Mouse (Mus musculus): ENCODE results near the gene Ptprk. TPM values are rescaled to one million over a fixed set of nuclear protein-coding genes. Genes with fewer than 3 reads are reported as not detected.

Gene Ptprk
- polyA plus RNA-seq, 1 experiment from 2014 or later, result 39.3 TPM

- 83% methylated on average over 2 of the region's 2 CpGs for WGBS
- Histone ChIP-seq H3K9ac (replicated peaks; ENCODE audit: low read depth, low read length) (no peak overlapping the region), H3K36me3 (ENCODE audit: control insufficient read depth, insufficient read depth, low read length) (no peaks in the 10 kb centered on the region), H3K9me3 (ENCODE audit: control insufficient read depth, low read length) (no peaks in the 10 kb centered on the region), H3K4me1 (ENCODE audit: control insufficient read depth, insufficient read depth, low read length) (no peaks in the 10 kb centered on the region), H3K4me2 (ENCODE audit: low read depth, low read length) (no peak overlapping the region), H3K4me3 (ENCODE audit: low read depth, low read length) (no peak overlapping the region), H3K27me3 (ENCODE audit: control insufficient read depth, insufficient read depth, low read length) (no peaks in the 10 kb centered on the region), H3K27ac (ENCODE audit: low read depth, low read length) (no peak overlapping the region)
- no peak for ATAC-seq (ENCODE audit: low read depth)
Measured at GRCm38 (mm10) chr10:28322995-28323394, 248.4 kb downstream of the Ptprk start.

- no peaks in the 10 kb centered on the region for H3K9me3 ChIP-seq (ENCODE audit: control insufficient read depth, low read length)
- H3K27me3 ChIP-seq (ENCODE audit: control insufficient read depth, insufficient read depth, low read length), result no peaks in the 10 kb centered on the region
- H3K27ac ChIP-seq (ENCODE audit: low read depth, low read length), result no peak overlapping the region
- no peak for ATAC-seq (ENCODE audit: low read depth)
- H3K4me3 ChIP-seq (ENCODE audit: low read depth, low read length), result no peak overlapping the region
- 91% methylated on average over 5 of the region's 5 CpGs for WGBS
- H3K36me3 ChIP-seq (ENCODE audit: control insufficient read depth, insufficient read depth, low read length), result no peaks in the 10 kb centered on the region
- H3K4me2 ChIP-seq (ENCODE audit: low read depth, low read length), result no peak overlapping the region
- no peaks in the 10 kb centered on the region for H3K4me1 ChIP-seq (ENCODE audit: control insufficient read depth, insufficient read depth, low read length)
- H3K9ac ChIP-seq (replicated peaks; ENCODE audit: low read depth, low read length), result no peak overlapping the region
Measured at GRCm38 (mm10) chr10:28335232-28335631, 260.6 kb downstream of the Ptprk start.

GRCm38 (mm10) chr10:28338536-28338935 is 263.9 kb downstream of the Ptprk start:
- no peak overlapping the region for H3K27ac ChIP-seq (ENCODE audit: low read depth, low read length)
- 34% methylated on average over 5 of the region's 5 CpGs for WGBS
- no peaks in the 10 kb centered on the region for H3K36me3 ChIP-seq (ENCODE audit: control insufficient read depth, insufficient read depth, low read length)
- no peak overlapping the region for H3K4me2 ChIP-seq (ENCODE audit: low read depth, low read length)
- no peaks in the 10 kb centered on the region for H3K27me3 ChIP-seq (ENCODE audit: control insufficient read depth, insufficient read depth, low read length)
- H3K4me1 ChIP-seq (ENCODE audit: control insufficient read depth, insufficient read depth, low read length), result no peaks in the 10 kb centered on the region
- ATAC-seq (ENCODE audit: low read depth), result peak; percentile 41; the same call in 1 of the 2 replicates
- H3K9ac ChIP-seq (replicated peaks; ENCODE audit: low read depth, low read length), result no peak overlapping the region
- H3K9me3 ChIP-seq (ENCODE audit: control insufficient read depth, low read length), result no peaks in the 10 kb centered on the region
- no peak overlapping the region for H3K4me3 ChIP-seq (ENCODE audit: low read depth, low read length)

GRCm38 (mm10) chr10:28345196-28345681 is 270.6 kb downstream of the Ptprk start:
- no peak overlapping the region for H3K9ac ChIP-seq (replicated peaks; ENCODE audit: low read depth, low read length)
- no peaks in the 10 kb centered on the region for H3K36me3 ChIP-seq (ENCODE audit: control insufficient read depth, insufficient read depth, low read length)
- no peak overlapping the region for H3K27ac ChIP-seq (ENCODE audit: low read depth, low read length)
- H3K4me2 ChIP-seq (ENCODE audit: low read depth, low read length), result no peak overlapping the region
- peak; percentile 70 for ATAC-seq (ENCODE audit: low read depth)
- no peaks in the 10 kb centered on the region for H3K4me1 ChIP-seq (ENCODE audit: control insufficient read depth, insufficient read depth, low read length)
- H3K4me3 ChIP-seq (ENCODE audit: low read depth, low read length), result no peak overlapping the region
- WGBS, result 63% methylated on average over 8 of the region's 8 CpGs
- H3K9me3 ChIP-seq (ENCODE audit: control insufficient read depth, low read length), result no peaks in the 10 kb centered on the region
- no peaks in the 10 kb centered on the region for H3K27me3 ChIP-seq (ENCODE audit: control insufficient read depth, insufficient read depth, low read length)

GRCm38 (mm10) chr10:28365291-28365690 is 290.7 kb downstream of the Ptprk start:
- Histone ChIP-seq H3K4me1 (ENCODE audit: control insufficient read depth, insufficient read depth, low read length) (no peaks in the 10 kb centered on the region), H3K4me3 (ENCODE audit: low read depth, low read length) (no peak overlapping the region), H3K4me2 (ENCODE audit: low read depth, low read length) (no peak overlapping the region), H3K36me3 (ENCODE audit: control insufficient read depth, insufficient read depth, low read length) (no peaks in the 10 kb centered on the region), H3K9me3 (ENCODE audit: control insufficient read depth, low read length) (no peaks in the 10 kb centered on the region), H3K9ac (replicated peaks; ENCODE audit: low read depth, low read length) (no peak overlapping the region), H3K27me3 (ENCODE audit: control insufficient read depth, insufficient read depth, low read length) (no peaks in the 10 kb centered on the region), H3K27ac (ENCODE audit: low read depth, low read length) (no peak overlapping the region)
- 68% methylated on average over 6 of the region's 6 CpGs for WGBS
- ATAC-seq (ENCODE audit: low read depth), result no peak

- ATAC-seq (ENCODE audit: low read depth), result peak; percentile 66
- WGBS, result 70% methylated on average over 5 of the region's 5 CpGs
- Histone ChIP-seq H3K27me3 (ENCODE audit: control insufficient read depth, insufficient read depth, low read length) (no peaks in the 10 kb centered on the region), H3K9me3 (ENCODE audit: control insufficient read depth, low read length) (no peaks in the 10 kb centered on the region), H3K4me3 (ENCODE audit: low read depth, low read length) (no peak overlapping the region), H3K36me3 (ENCODE audit: control insufficient read depth, insufficient read depth, low read length) (no peaks in the 10 kb centered on the region), H3K4me1 (ENCODE audit: control insufficient read depth, insufficient read depth, low read length) (no peaks in the 10 kb centered on the region), H3K4me2 (ENCODE audit: low read depth, low read length) (no peak overlapping the region), H3K27ac (ENCODE audit: low read depth, low read length) (no peak overlapping the region), H3K9ac (replicated peaks; ENCODE audit: low read depth, low read length) (no peak overlapping the region)
Measured at GRCm38 (mm10) chr10:28366065-28366677, 291.6 kb downstream of the Ptprk start.

GRCm38 (mm10) chr10:28369808-28370207 is 295.2 kb downstream of the Ptprk start:
- no peak overlapping the region for H3K4me2 ChIP-seq (ENCODE audit: low read depth, low read length)
- no peak overlapping the region for H3K27ac ChIP-seq (ENCODE audit: low read depth, low read length)
- no peak for ATAC-seq (ENCODE audit: low read depth)
- H3K27me3 ChIP-seq (ENCODE audit: control insufficient read depth, insufficient read depth, low read length), result no peaks in the 10 kb centered on the region
- H3K4me1 ChIP-seq (ENCODE audit: control insufficient read depth, insufficient read depth, low read length), result no peaks in the 10 kb centered on the region
- H3K9me3 ChIP-seq (ENCODE audit: control insufficient read depth, low read length), result no peaks in the 10 kb centered on the region
- H3K4me3 ChIP-seq (ENCODE audit: low read depth, low read length), result no peak overlapping the region
- no peak overlapping the region for H3K9ac ChIP-seq (replicated peaks; ENCODE audit: low read depth, low read length)
- WGBS, result 86% methylated on average over 2 of the region's 2 CpGs
- H3K36me3 ChIP-seq (ENCODE audit: control insufficient read depth, insufficient read depth, low read length), result no peaks in the 10 kb centered on the region

- Histone ChIP-seq H3K4me2 (ENCODE audit: low read depth, low read length) (no peak overlapping the region), H3K27ac (ENCODE audit: low read depth, low read length) (no peak overlapping the region), H3K36me3 (ENCODE audit: control insufficient read depth, insufficient read depth, low read length) (no peaks in the 10 kb centered on the region), H3K9me3 (ENCODE audit: control insufficient read depth, low read length) (no peaks in the 10 kb centered on the region), H3K9ac (replicated peaks; ENCODE audit: low read depth, low read length) (no peak overlapping the region), H3K4me3 (ENCODE audit: low read depth, low read length) (no peak overlapping the region), H3K27me3 (ENCODE audit: control insufficient read depth, insufficient read depth, low read length) (no peaks in the 10 kb centered on the region), H3K4me1 (ENCODE audit: control insufficient read depth, insufficient read depth, low read length) (no peaks in the 10 kb centered on the region)
- 66% methylated on average over 1 of the region's 1 CpGs for WGBS
- no peak for ATAC-seq (ENCODE audit: low read depth)
Measured at GRCm38 (mm10) chr10:28374874-28375273, 300.3 kb downstream of the Ptprk start.

- Histone ChIP-seq H3K27me3 (ENCODE audit: control insufficient read depth, insufficient read depth, low read length) (no peaks in the 10 kb centered on the region), H3K9ac (replicated peaks; ENCODE audit: low read depth, low read length) (no peak overlapping the region), H3K4me1 (ENCODE audit: control insufficient read depth, insufficient read depth, low read length) (no peaks in the 10 kb centered on the region), H3K27ac (ENCODE audit: low read depth, low read length) (no peak overlapping the region), H3K9me3 (ENCODE audit: control insufficient read depth, low read length) (no peaks in the 10 kb centered on the region), H3K4me3 (ENCODE audit: low read depth, low read length) (no peak overlapping the region), H3K36me3 (ENCODE audit: control insufficient read depth, insufficient read depth, low read length) (no peaks in the 10 kb centered on the region), H3K4me2 (ENCODE audit: low read depth, low read length) (no peak overlapping the region)
- ATAC-seq (ENCODE audit: low read depth), result peak; percentile 76
- WGBS, result 68% methylated on average over 7 of the region's 7 CpGs
Measured at GRCm38 (mm10) chr10:28379752-28380488, 305.3 kb downstream of the Ptprk start.

All from neural tube, embryonic 14.5 days (tissue).